Mouse (Mus musculus) forebrain, embryonic 12.5 days (tissue): ENCODE results near the gene Ncor2. TPM values are rescaled to one million over a fixed set of nuclear protein-coding genes. Genes with fewer than 3 reads are reported as not detected.

Experiments used
- ATAC-seq: fragments of 200-750 bp; cut with Nextera tagmentation; 2 replicates; pipeline ENCODE4 v1.8.0; 2017; ENCODE audit warnings: moderate TSS enrichment; ENCODE audit not compliant: low FRiP score
- H3K27ac ChIP-seq: fragments of 300-500 bp; sonication (generic); 2 replicates; pipeline ENCODE4 v1.5.1; 2016; ENCODE audit warnings: mild to moderate bottlenecking
- H3K27me3 ChIP-seq: fragments of 300-500 bp; sonication (generic); 2 replicates; pipeline ENCODE4 v1.6.1; 2016; ENCODE audit warnings: mild to moderate bottlenecking
- H3K36me3 ChIP-seq: fragments of 300-500 bp; sonication (generic); replicated peaks from 2 replicates; pipeline ENCODE4 v1.6.1; 2016; ENCODE audit warnings: mild to moderate bottlenecking
- H3K4me1 ChIP-seq: fragments of 300-500 bp; sonication (generic); 2 replicates; pipeline ENCODE4 v1.6.1; 2016
- H3K4me2 ChIP-seq: fragments of 300-500 bp; sonication (generic); 2 replicates; pipeline ENCODE4 v1.6.1; 2016; ENCODE audit warnings: mild to moderate bottlenecking, moderate library complexity
- H3K4me3 ChIP-seq: fragments of 300-500 bp; sonication (generic); replicated peaks from 2 replicates; pipeline ENCODE4 v1.5.1; 2016; ENCODE audit warnings: mild to moderate bottlenecking
- H3K9ac ChIP-seq: fragments of 300-500 bp; sonication (generic); 2 replicates; pipeline ENCODE4 v1.6.1; 2016; ENCODE audit warnings: mild to moderate bottlenecking
- H3K9me3 ChIP-seq: fragments of 300-500 bp; sonication (generic); 2 replicates; pipeline ENCODE4 v1.6.1; 2016
- WGBS: fragments of 180-500 bp; shearing (Covaris S2); methylation state at CpG from one replicate; pipeline ENCODE4 v1.1.7; 2016; 5-methylcytosine and 5-hydroxymethylcytosine counted together
- polyA plus RNA-seq: library from polyadenylated mRNA; unstranded; fragments of >200 nt; fragmentation: Nextera tagmentation; extraction: Ambion mirVana; gene quantifications from 2 replicates; pipeline ENCODE4 v1.2.1, GENCODE M21; 2016

Ncor2 gene
- polyA plus RNA-seq, 1 experiment from 2014 or later: 26.0 TPM

GRCm38 (mm10) chr5:125139669-125140068, 39.4 kb downstream of the Ncor2 start:
- Histone ChIP-seq H3K9ac (peak overlapping the region; percentile 63), H3K27ac (peak overlapping the region; percentile 100), H3K4me3 (peak overlapping the region; percentile 30), H3K4me2 (peak overlapping the region; percentile 61), H3K4me1 (peaks cover 89% of the 10 kb centered on the region), H3K9me3 (no peaks in the 10 kb centered on the region), H3K36me3 (no peaks in the 10 kb centered on the region), H3K27me3 (no peaks in the 10 kb centered on the region)
- no peak for ATAC-seq
- WGBS: 80% methylated on average over 5 of the region's 5 CpGs

GRCm38 (mm10) chr5:125138841-125139430, 40.1 kb downstream of the Ncor2 start:
- 87% methylated on average over 13 of the region's 13 CpGs for WGBS

GRCm38 (mm10) chr5:125137672-125138285, 41.2 kb downstream of the Ncor2 start:
- H3K4me2 ChIP-seq: no peak overlapping the region
- no peak overlapping the region for H3K9ac ChIP-seq
- ATAC-seq: no peak
- H3K4me1 ChIP-seq: peaks cover 95% of the 10 kb centered on the region
- no peaks in the 10 kb centered on the region for H3K36me3 ChIP-seq
- peak overlapping the region; percentile 78; the same call in 1 of the 2 replicates for H3K27ac ChIP-seq
- H3K27me3 ChIP-seq: no peaks in the 10 kb centered on the region
- H3K9me3 ChIP-seq: no peaks in the 10 kb centered on the region
- WGBS: 92% methylated on average over 18 of the region's 18 CpGs
- no peak overlapping the region for H3K4me3 ChIP-seq

More at GRCm38 (mm10) chr5:125138841-125139430, 40.1 kb downstream of the Ncor2 start:
- Histone ChIP-seq H3K9ac (peak overlapping the region; percentile 17; the same call in 1 of the 2 replicates), H3K36me3 (no peaks in the 10 kb centered on the region), H3K4me1 (peaks cover 96% of the 10 kb centered on the region), H3K4me3 (no peak overlapping the region), H3K4me2 (no peak overlapping the region), H3K27ac (peak overlapping the region; percentile 100), H3K9me3 (no peaks in the 10 kb centered on the region), H3K27me3 (no peaks in the 10 kb centered on the region)
- ATAC-seq: no peak

GRCm38 (mm10) chr5:125136996-125137671, 41.9 kb downstream of the Ncor2 start:
- peaks cover 95% of the 10 kb centered on the region for H3K4me1 ChIP-seq
- H3K4me2 ChIP-seq: no peak overlapping the region
- H3K4me3 ChIP-seq: no peak overlapping the region
- H3K9me3 ChIP-seq: no peaks in the 10 kb centered on the region
- no peaks in the 10 kb centered on the region for H3K27me3 ChIP-seq
- H3K27ac ChIP-seq: peak overlapping the region; percentile 78
- no peak overlapping the region for H3K9ac ChIP-seq
- no peak for ATAC-seq
- H3K36me3 ChIP-seq: no peaks in the 10 kb centered on the region
- 53% methylated on average over 14 of the region's 14 CpGs for WGBS

DNA sequence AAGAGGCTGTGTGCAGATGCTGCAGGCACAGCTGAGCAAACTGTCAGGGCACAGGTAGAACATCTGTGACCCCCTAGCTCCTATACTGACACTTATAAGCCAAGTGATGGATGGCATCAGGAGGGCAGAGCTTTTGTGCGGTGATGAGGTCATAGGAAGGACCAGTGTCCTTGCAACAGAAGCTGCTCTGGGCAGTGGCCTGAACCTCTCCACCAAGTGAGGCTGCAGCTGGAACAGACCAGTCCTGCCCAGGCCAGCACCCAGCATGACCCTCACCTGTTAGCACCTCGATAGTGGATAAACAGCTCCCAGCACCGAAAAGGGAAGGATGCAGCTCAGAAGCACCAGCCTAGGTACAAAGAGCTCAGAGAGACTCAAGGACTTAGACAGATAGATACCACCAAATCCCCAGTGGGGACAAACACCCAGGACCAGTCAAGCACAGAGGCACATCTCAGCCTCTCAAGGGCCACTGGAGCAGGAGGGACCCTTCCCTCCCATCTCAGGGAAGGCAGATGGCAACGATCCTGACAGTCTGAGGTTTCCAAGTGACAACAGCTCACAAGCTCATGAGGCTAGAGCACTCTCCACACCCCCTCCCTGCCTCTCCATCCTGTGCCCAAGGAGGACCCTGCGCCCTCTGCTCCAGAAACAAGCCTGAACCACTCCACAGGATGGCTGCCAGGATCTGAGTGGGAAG, 42.6 kb downstream of the Ncor2 start:
- Histone ChIP-seq H3K9me3 (no peaks in the 10 kb centered on the region), H3K27me3 (no peaks in the 10 kb centered on the region), H3K4me3 (no peak overlapping the region), H3K36me3 (no peaks in the 10 kb centered on the region), H3K27ac (peak overlapping the region; percentile 78), H3K4me2 (no peak overlapping the region), H3K9ac (no peak overlapping the region), H3K4me1 (peaks cover 95% of the 10 kb centered on the region)
- WGBS: 76% methylated on average over 5 of the region's 5 CpGs
- no peak for ATAC-seq

GRCm38 (mm10) chr5:125134795-125135468, 44.1 kb downstream of the Ncor2 start:
- 5% methylated on average over 11 of the region's 11 CpGs for WGBS
- H3K4me3 ChIP-seq: 0 out of 2 replicates have a peak overlapping the region, but pooled peaks have one; percentile 0
- peaks cover 95% of the 10 kb centered on the region for H3K4me1 ChIP-seq

GRCm38 (mm10) chr5:125134391-125134790, 44.6 kb downstream of the Ncor2 start:
- H3K27me3 ChIP-seq: no peaks in the 10 kb centered on the region
- H3K4me1 ChIP-seq: peaks cover 95% of the 10 kb centered on the region
- 0 out of 2 replicates have a peak overlapping the region, but pooled peaks have one; percentile 0 for H3K4me3 ChIP-seq
- 23% methylated on average over 7 of the region's 7 CpGs for WGBS
- H3K9me3 ChIP-seq: no peaks in the 10 kb centered on the region
- H3K36me3 ChIP-seq: no peaks in the 10 kb centered on the region
- H3K4me2 ChIP-seq: peak overlapping the region; percentile 40
- H3K27ac ChIP-seq: peak overlapping the region; percentile 95
- ATAC-seq: peak; percentile 12
- peak overlapping the region; percentile 39; the same call in 1 of the 2 replicates for H3K9ac ChIP-seq

More at GRCm38 (mm10) chr5:125134795-125135468, 44.1 kb downstream of the Ncor2 start:
- Histone ChIP-seq H3K4me2 (peak overlapping the region; percentile 40), H3K36me3 (no peaks in the 10 kb centered on the region), H3K9ac (peak overlapping the region; percentile 45; the same call in 1 of the 2 replicates), H3K9me3 (no peaks in the 10 kb centered on the region), H3K27ac (peak overlapping the region; percentile 95), H3K27me3 (no peaks in the 10 kb centered on the region)
- peak; percentile 79 for ATAC-seq

GRCm38 (mm10) chr5:125133651-125134050, 45.4 kb downstream of the Ncor2 start:
- 28% methylated on average over 4 of the region's 4 CpGs for WGBS
- H3K27me3 ChIP-seq: no peaks in the 10 kb centered on the region
- H3K9me3 ChIP-seq: no peaks in the 10 kb centered on the region
- peak overlapping the region; percentile 95 for H3K27ac ChIP-seq
- no peak overlapping the region for H3K4me3 ChIP-seq
- ATAC-seq: peak; percentile 28; the same call in 1 of the 2 replicates
- H3K4me1 ChIP-seq: peaks cover 95% of the 10 kb centered on the region
- no peak overlapping the region for H3K4me2 ChIP-seq
- H3K9ac ChIP-seq: no peak overlapping the region
- H3K36me3 ChIP-seq: no peaks in the 10 kb centered on the region

DNA sequence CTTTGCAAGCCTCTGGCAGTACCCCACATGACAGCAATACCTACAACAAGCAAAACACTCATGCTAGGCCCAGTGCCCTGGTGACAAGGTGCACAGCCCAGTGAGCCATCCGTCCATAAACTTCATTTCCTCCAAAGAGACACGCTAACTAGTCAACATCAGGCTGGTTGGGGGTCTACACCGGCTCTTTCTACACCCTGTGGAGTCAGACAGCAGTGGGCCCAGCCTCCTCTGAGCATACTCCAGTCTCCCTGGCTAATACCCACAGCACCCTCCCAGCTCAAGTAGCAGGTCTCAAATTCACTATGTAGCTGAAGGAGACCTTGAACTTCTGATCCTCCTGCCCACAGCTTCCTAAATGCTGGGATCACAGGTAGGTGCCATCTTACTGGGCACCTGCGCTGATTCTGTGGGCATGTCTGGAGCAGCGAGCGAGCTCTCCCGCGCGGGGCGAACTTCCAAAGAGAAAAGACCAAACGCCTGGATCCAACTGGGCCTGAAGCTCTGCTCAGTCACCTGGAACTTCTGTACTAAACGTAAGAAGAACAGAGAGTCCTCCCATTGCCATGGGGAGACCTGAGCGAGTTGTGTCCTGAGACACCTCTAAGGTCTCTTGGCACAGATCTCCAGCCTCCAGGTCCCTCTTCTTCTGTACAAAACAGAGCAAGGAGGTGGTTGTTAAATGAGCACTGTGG, 46.3 kb downstream of the Ncor2 start:
- Histone ChIP-seq H3K27ac (peak overlapping the region; percentile 95; the same call in 1 of the 2 replicates), H3K36me3 (no peaks in the 10 kb centered on the region), H3K27me3 (no peaks in the 10 kb centered on the region), H3K4me2 (no peak overlapping the region), H3K9me3 (no peaks in the 10 kb centered on the region), H3K4me1 (peaks cover 94% of the 10 kb centered on the region), H3K4me3 (no peak overlapping the region), H3K9ac (no peak overlapping the region)
- 95% methylated on average over 13 of the region's 13 CpGs for WGBS
- ATAC-seq: no peak

- Histone ChIP-seq H3K4me1 (peaks cover 91% of the 10 kb centered on the region), H3K9ac (no peak overlapping the region), H3K4me3 (no peak overlapping the region), H3K36me3 (no peaks in the 10 kb centered on the region), H3K27ac (peak overlapping the region; percentile 60), H3K27me3 (no peaks in the 10 kb centered on the region), H3K4me2 (no peak overlapping the region), H3K9me3 (no peaks in the 10 kb centered on the region)
- ATAC-seq: no peak
- WGBS: 68% methylated on average over 2 of the region's 2 CpGs
Measured at GRCm38 (mm10) chr5:125132069-125132468, 47.0 kb downstream of the Ncor2 start.

GRCm38 (mm10) chr5:125130406-125130805, 48.6 kb downstream of the Ncor2 start:
- 93% methylated on average over 3 of the region's 3 CpGs for WGBS

More at GRCm38 (mm10) chr5:125130406-125130805, 48.6 kb downstream of the Ncor2 start:
- peaks cover 82% of the 10 kb centered on the region for H3K4me1 ChIP-seq
- no peak overlapping the region for H3K4me3 ChIP-seq
- H3K4me2 ChIP-seq: no peak overlapping the region
- H3K27ac ChIP-seq: peak overlapping the region; percentile 60; the same call in 1 of the 2 replicates
- no peaks in the 10 kb centered on the region for H3K9me3 ChIP-seq
- no peak for ATAC-seq
- no peaks in the 10 kb centered on the region for H3K36me3 ChIP-seq
- H3K9ac ChIP-seq: no peak overlapping the region
- H3K27me3 ChIP-seq: no peaks in the 10 kb centered on the region
